Mouse (Mus musculus): ENCODE measurements around the gene Iqce. TPM values are rescaled to one million over a fixed set of nuclear protein-coding genes. Genes with fewer than 3 reads are reported as not detected.
A peak's percentile ranks its signal among the peaks of the same experiment; 100 is the strongest.

Iqce gene
- polyA plus RNA-seq, 1 experiment from 2014 or later: 17.2 TPM

DNA sequence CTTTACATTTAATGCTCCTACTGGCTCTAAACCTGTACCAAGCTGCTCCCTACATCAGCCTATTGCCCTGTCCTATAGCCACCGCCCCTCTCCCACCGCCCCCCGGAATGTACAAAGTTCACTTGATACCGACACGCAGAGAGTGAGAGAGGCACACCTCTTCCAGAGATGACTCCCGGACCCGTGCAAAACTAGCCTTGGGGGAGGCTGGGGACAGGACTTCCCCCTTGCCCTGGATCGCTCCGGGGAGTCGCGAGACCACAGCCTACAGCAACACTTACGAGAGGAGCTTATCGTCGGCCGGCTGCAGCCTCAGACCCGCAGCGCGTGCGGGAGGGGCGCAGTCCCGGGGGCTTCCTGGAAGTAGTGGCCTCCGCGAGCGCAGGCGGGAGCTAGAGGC, 517 bp downstream of the Iqce start:
- DNase-seq (ENCODE audit: low spot score): no peak
- ATAC-seq (ENCODE audit: low read depth): peak; percentile 11; the same call in 1 of the 2 replicates

DNA sequence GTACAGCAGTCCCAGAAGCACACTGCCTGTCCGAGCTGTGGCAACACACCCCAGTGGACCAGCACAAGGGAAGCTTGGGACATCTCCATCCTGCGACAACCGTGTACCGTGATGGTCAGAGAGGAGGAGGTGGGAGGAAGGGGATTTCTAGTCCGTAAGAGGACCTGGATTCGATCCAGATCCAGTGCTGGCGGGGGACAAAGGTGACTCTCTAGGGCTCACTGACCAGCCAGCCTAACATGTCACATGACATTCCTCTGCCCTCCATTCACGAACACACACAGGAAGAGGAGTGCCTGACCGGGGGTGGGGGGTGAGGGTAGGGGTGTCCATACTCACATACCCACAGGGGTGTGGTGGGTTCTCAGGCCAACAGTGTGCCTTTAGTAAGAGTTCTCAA, 2.4 kb downstream of the Iqce start:
- Histone ChIP-seq H3K4me2 (ENCODE audit: low read depth, low read length) (no peak overlapping the region), H3K36me3 (ENCODE audit: control insufficient read depth, insufficient read depth, low read length) (peaks cover 40% of the 10 kb centered on the region), H3K27me3 (replicated peaks; ENCODE audit: control insufficient read depth, insufficient read depth, low read length) (no peaks in the 10 kb centered on the region), H3K9me3 (ENCODE audit: control insufficient read depth, low read length) (no peaks in the 10 kb centered on the region), H3K27ac (replicated peaks; ENCODE audit: low read depth, low read length) (no peak overlapping the region), H3K4me1 (ENCODE audit: control insufficient read depth, insufficient read depth, low read length) (peaks cover 15% of the 10 kb centered on the region; the same call in 1 of the 2 replicates), H3K4me3 (ENCODE audit: low read depth, low read length) (no peak overlapping the region), H3K9ac (ENCODE audit: low read depth, low read length) (peak overlapping the region; percentile 40; the same call in 1 of the 2 replicates)
- no peak for ATAC-seq (ENCODE audit: low read depth)
- WGBS: 92% methylated on average over 9 of the region's 9 CpGs
- no peak for DNase-seq (ENCODE audit: low spot score)

More for the DNA sequence above, 517 bp downstream of the Iqce start:
- Histone ChIP-seq H3K27ac (replicated peaks; ENCODE audit: low read depth, low read length) (peak overlapping the region; percentile 83), H3K4me3 (ENCODE audit: low read depth, low read length) (peak overlapping the region; percentile 78), H3K36me3 (ENCODE audit: control insufficient read depth, insufficient read depth, low read length) (peaks cover 26% of the 10 kb centered on the region), H3K4me1 (ENCODE audit: control insufficient read depth, insufficient read depth, low read length) (peaks cover 20% of the 10 kb centered on the region), H3K4me2 (ENCODE audit: low read depth, low read length) (peak overlapping the region; percentile 75), H3K9me3 (ENCODE audit: control insufficient read depth, low read length) (no peaks in the 10 kb centered on the region), H3K9ac (ENCODE audit: low read depth, low read length) (peak overlapping the region; percentile 77), H3K27me3 (replicated peaks; ENCODE audit: control insufficient read depth, insufficient read depth, low read length) (no peaks in the 10 kb centered on the region)
- under 1% methylated on average over 16 of the region's 25 CpGs for WGBS

DNA sequence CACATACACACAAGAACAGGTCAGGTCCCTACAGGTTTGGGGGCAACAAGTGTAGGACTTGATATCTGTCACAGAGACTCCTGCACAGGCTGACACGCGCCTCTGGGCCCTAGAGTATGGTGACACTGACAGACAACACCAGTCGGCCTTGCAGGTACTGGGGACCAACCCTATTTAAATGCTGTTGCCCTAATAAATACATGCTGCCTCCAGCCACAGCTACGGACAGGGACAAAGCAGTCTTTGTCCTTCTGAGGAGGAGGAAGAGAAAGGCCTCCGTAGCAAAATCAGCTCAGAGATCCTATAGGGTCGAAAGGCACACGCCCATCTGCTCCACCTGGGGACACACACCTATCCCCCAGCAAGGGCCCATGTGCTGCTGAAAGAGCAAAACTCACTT, 6.2 kb downstream of the Iqce start:
- WGBS: 77% methylated on average over 7 of the region's 7 CpGs
- Histone ChIP-seq H3K9me3 (ENCODE audit: control insufficient read depth, low read length) (no peaks in the 10 kb centered on the region), H3K4me1 (ENCODE audit: control insufficient read depth, insufficient read depth, low read length) (peaks cover 2% of the 10 kb centered on the region; the same call in 1 of the 2 replicates), H3K4me2 (ENCODE audit: low read depth, low read length) (no peak overlapping the region), H3K27ac (replicated peaks; ENCODE audit: low read depth, low read length) (no peak overlapping the region), H3K36me3 (ENCODE audit: control insufficient read depth, insufficient read depth, low read length) (peaks cover 71% of the 10 kb centered on the region), H3K9ac (ENCODE audit: low read depth, low read length) (no peak overlapping the region), H3K27me3 (replicated peaks; ENCODE audit: control insufficient read depth, insufficient read depth, low read length) (no peaks in the 10 kb centered on the region), H3K4me3 (ENCODE audit: low read depth, low read length) (no peak overlapping the region)
- DNase-seq (ENCODE audit: low spot score) (no peak), ATAC-seq (ENCODE audit: low read depth) (no peak)

DNA sequence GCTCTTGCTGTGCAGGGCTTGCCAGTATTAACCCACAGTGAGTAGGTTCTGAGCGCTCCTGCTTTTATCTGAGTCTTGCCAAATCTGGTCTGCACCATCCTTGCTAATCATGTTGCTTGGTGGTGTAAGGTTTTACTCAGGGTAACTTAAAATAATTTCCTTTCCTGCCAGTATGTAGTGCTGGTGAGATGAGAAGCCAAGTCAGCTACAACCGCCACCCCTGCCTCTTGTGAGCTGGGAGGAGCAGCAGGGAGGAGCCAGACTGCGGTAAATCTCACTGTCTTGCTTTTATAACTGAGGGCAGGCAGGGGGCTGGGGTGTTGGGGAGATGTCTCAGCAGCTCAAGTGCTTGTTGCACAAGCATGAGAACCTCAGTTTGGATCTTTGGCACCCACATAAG, 13.7 kb downstream of the Iqce start:
- H3K27me3 ChIP-seq (replicated peaks; ENCODE audit: control insufficient read depth, insufficient read depth, low read length): no peaks in the 10 kb centered on the region
- DNase-seq (ENCODE audit: low spot score) (no peak), ATAC-seq (ENCODE audit: low read depth) (no peak)
- 71% methylated on average over 3 of the region's 3 CpGs for WGBS
- H3K9ac ChIP-seq (ENCODE audit: low read depth, low read length): no peak overlapping the region
- no peaks in the 10 kb centered on the region for H3K4me1 ChIP-seq (ENCODE audit: control insufficient read depth, insufficient read depth, low read length)
- H3K4me3 ChIP-seq (ENCODE audit: low read depth, low read length): no peak overlapping the region
- H3K9me3 ChIP-seq (ENCODE audit: control insufficient read depth, low read length): no peaks in the 10 kb centered on the region
- no peak overlapping the region for H3K27ac ChIP-seq (replicated peaks; ENCODE audit: low read depth, low read length)
- no peak overlapping the region for H3K4me2 ChIP-seq (ENCODE audit: low read depth, low read length)
- H3K36me3 ChIP-seq (ENCODE audit: control insufficient read depth, insufficient read depth, low read length): peaks cover 72% of the 10 kb centered on the region

DNA sequence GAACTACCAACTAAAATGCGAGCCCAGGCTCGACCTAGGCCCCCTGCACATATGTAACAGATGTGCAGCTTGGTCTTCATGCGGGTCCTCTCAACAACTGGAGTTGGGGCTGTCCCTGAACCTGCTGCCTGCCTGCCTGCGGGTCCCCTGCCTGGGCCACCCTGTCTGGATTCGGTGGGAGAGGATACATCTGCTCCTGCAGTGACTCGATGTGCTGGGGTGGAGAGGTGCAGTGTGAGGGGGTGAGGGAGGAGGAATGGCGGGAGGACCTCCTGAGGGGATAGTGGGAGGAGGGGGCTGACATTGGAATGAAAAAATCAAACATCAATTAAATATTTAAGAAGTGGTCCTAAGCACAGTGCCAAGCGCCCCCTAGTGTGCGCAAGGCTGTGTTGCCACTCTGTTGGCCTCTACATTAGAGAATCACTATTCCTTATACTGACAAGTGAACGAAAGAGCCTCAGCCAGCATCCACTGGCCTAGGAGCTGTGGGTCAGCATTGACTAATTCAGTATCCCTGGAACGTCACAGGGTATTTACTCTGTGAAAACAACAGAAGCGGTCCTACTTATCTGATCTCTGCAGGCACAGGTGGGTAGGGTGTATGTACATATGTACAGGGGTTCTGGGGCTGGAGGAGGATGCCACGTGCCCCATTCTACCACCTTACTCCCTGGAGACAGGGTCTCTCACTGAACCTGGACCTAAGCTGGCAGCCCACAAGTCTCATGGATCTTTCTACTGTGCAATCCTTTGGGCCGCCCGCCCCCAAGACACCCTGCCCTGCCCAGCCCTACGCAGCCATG, 17.6 kb downstream of the Iqce start:
- peak; percentile 62 for DNase-seq (ENCODE audit: low spot score)
- no peaks in the 10 kb centered on the region for H3K27me3 ChIP-seq (replicated peaks; ENCODE audit: control insufficient read depth, insufficient read depth, low read length)
- no peak overlapping the region for H3K4me3 ChIP-seq (ENCODE audit: low read depth, low read length)
- H3K27ac ChIP-seq (replicated peaks; ENCODE audit: low read depth, low read length): no peak overlapping the region
- ATAC-seq (ENCODE audit: low read depth): peak; percentile 56; the same call in 1 of the 2 replicates
- peaks cover 53% of the 10 kb centered on the region for H3K36me3 ChIP-seq (ENCODE audit: control insufficient read depth, insufficient read depth, low read length)
- WGBS: 57% methylated on average over 16 of the region's 16 CpGs
- no peaks in the 10 kb centered on the region for H3K9me3 ChIP-seq (ENCODE audit: control insufficient read depth, low read length)
- H3K4me1 ChIP-seq (ENCODE audit: control insufficient read depth, insufficient read depth, low read length): no peaks in the 10 kb centered on the region
- H3K4me2 ChIP-seq (ENCODE audit: low read depth, low read length): no peak overlapping the region
- no peak overlapping the region for H3K9ac ChIP-seq (ENCODE audit: low read depth, low read length)

DNA sequence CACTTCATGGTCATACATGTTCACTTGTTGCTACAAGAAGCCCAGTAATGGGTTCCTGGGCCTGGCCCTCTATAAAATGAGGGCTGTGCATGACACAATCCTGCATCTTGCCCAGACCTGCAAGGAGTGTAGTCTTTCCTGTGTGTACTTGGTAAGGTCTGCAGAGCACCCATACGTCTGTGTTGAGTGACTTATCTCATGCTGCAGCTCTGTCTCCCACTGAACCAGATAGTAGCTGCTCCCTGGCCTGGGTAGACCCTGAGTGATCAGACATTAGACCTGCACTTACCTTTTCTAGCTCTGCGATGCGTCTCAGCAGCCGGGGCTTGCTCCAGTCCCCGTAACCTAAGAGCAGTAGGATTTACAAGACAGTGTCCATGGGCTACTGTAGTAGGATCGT, 20.1 kb downstream of the Iqce start:
- Histone ChIP-seq H3K36me3 (ENCODE audit: control insufficient read depth, insufficient read depth, low read length) (peaks cover 42% of the 10 kb centered on the region; the same call in 1 of the 2 replicates), H3K4me2 (ENCODE audit: low read depth, low read length) (no peak overlapping the region), H3K9ac (ENCODE audit: low read depth, low read length) (no peak overlapping the region), H3K27ac (replicated peaks; ENCODE audit: low read depth, low read length) (no peak overlapping the region), H3K4me1 (ENCODE audit: control insufficient read depth, insufficient read depth, low read length) (no peaks in the 10 kb centered on the region), H3K9me3 (ENCODE audit: control insufficient read depth, low read length) (no peaks in the 10 kb centered on the region), H3K27me3 (replicated peaks; ENCODE audit: control insufficient read depth, insufficient read depth, low read length) (no peaks in the 10 kb centered on the region), H3K4me3 (ENCODE audit: low read depth, low read length) (no peak overlapping the region)
- no peak for ATAC-seq (ENCODE audit: low read depth)
- no peak for DNase-seq (ENCODE audit: low spot score)
- 99% methylated on average over 6 of the region's 6 CpGs for WGBS

DNA sequence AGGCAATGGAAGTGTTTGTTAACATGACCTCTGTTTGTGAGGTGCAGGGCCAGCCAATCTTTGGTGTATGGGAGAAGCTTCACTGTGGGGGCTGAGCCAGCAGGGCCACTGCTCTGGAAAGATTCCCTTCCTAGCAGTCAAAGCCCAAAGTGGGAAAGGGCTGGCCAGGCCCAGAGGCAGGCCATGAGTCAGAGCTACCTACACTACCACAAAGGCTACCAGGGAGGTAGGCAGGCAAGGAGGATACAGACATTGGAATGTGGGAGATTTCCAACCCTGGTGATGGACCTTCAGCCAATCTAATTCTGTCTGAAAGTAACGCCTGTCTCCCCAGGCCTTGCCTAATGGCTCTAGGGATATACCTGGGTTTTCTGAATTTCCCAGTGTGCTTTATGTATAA, 21.2 kb downstream of the Iqce start:
- Histone ChIP-seq H3K9me3 (ENCODE audit: control insufficient read depth, low read length) (no peaks in the 10 kb centered on the region), H3K4me2 (ENCODE audit: low read depth, low read length) (no peak overlapping the region), H3K4me3 (ENCODE audit: low read depth, low read length) (no peak overlapping the region), H3K27ac (replicated peaks; ENCODE audit: low read depth, low read length) (no peak overlapping the region), H3K4me1 (ENCODE audit: control insufficient read depth, insufficient read depth, low read length) (no peaks in the 10 kb centered on the region), H3K36me3 (ENCODE audit: control insufficient read depth, insufficient read depth, low read length) (peaks cover 44% of the 10 kb centered on the region; the same call in 1 of the 2 replicates), H3K27me3 (replicated peaks; ENCODE audit: control insufficient read depth, insufficient read depth, low read length) (no peaks in the 10 kb centered on the region), H3K9ac (ENCODE audit: low read depth, low read length) (no peak overlapping the region)
- 83% methylated on average over 1 of the region's 1 CpGs for WGBS
- DNase-seq (ENCODE audit: low spot score) (no peak), ATAC-seq (ENCODE audit: low read depth) (no peak)

DNA sequence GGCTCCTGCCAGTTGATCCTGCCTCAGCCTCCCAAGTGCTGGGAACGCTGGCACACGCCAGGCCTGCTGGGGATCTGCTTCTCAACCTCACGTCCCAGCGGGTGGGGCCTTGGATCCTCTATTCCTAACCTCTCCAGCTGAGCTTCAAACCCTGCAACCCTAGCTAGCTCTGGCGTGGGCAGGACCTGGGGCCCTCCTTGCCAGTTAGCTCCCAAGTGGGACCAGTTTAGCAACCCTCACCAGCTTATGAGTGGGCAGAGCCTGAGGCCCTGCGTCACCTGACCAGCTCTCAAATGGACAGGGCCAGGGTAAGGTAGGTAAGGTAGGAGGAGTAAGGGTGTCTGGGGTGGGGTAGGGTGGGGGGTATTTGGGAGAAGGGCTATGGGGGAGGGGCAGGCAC, 22.1 kb downstream of the Iqce start:
- no peak overlapping the region for H3K4me2 ChIP-seq (ENCODE audit: low read depth, low read length)
- H3K4me1 ChIP-seq (ENCODE audit: control insufficient read depth, insufficient read depth, low read length): no peaks in the 10 kb centered on the region
- 82% methylated on average over 6 of the region's 6 CpGs for WGBS
- no peak for ATAC-seq (ENCODE audit: low read depth)
- peaks cover 44% of the 10 kb centered on the region for H3K36me3 ChIP-seq (ENCODE audit: control insufficient read depth, insufficient read depth, low read length)
- no peak overlapping the region for H3K4me3 ChIP-seq (ENCODE audit: low read depth, low read length)
- no peak overlapping the region for H3K9ac ChIP-seq (ENCODE audit: low read depth, low read length)
- no peak for DNase-seq (ENCODE audit: low spot score)
- no peaks in the 10 kb centered on the region for H3K9me3 ChIP-seq (ENCODE audit: control insufficient read depth, low read length)
- no peaks in the 10 kb centered on the region for H3K27me3 ChIP-seq (replicated peaks; ENCODE audit: control insufficient read depth, insufficient read depth, low read length)
- no peak overlapping the region for H3K27ac ChIP-seq (replicated peaks; ENCODE audit: low read depth, low read length)

DNA sequence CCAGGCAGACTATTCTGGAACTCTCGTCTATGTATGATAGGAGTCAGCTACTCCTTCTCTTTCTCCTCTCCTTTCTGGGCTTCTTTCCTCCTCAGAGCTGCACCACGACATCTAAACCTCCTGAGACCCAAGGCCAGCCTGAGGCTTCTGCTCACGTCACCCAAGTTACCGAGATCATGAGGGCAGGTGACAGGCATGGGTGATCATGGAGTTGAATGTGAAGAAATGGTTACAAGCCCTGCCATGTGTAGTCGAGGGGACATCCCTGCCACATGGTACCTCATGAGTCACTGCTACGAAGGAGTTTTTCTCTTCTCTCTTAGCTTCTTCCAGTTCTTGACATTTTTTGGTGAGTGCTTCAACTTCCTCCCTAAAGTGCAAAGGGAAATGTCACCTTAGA, 25.0 kb downstream of the Iqce start:
- H3K27ac ChIP-seq (replicated peaks; ENCODE audit: low read depth, low read length): no peak overlapping the region
- no peak overlapping the region for H3K4me3 ChIP-seq (ENCODE audit: low read depth, low read length)
- no peak overlapping the region for H3K4me2 ChIP-seq (ENCODE audit: low read depth, low read length)
- no peak for DNase-seq (ENCODE audit: low spot score)
- no peaks in the 10 kb centered on the region for H3K27me3 ChIP-seq (replicated peaks; ENCODE audit: control insufficient read depth, insufficient read depth, low read length)
- peaks cover 52% of the 10 kb centered on the region for H3K36me3 ChIP-seq (ENCODE audit: control insufficient read depth, insufficient read depth, low read length)
- H3K9me3 ChIP-seq (ENCODE audit: control insufficient read depth, low read length): no peaks in the 10 kb centered on the region
- H3K9ac ChIP-seq (ENCODE audit: low read depth, low read length): no peak overlapping the region
- no peak for ATAC-seq (ENCODE audit: low read depth)
- 88% methylated on average over 6 of the region's 6 CpGs for WGBS
- H3K4me1 ChIP-seq (ENCODE audit: control insufficient read depth, insufficient read depth, low read length): no peaks in the 10 kb centered on the region
